Mouse (Mus musculus) gonadal fat pad, adult 2 months (tissue): ENCODE results near the gene Chrm1. TPM values are rescaled to one million over a fixed set of nuclear protein-coding genes. Genes with fewer than 3 reads are reported as not detected.
"Not testable (repeated sequence)": the region's sequence is repeated elsewhere in the genome, so short reads cannot be mapped to it uniquely, and the experiment has no call there.

ENCODE experiments used
- DNase-seq: peaks from one replicate; pipeline ENCODE4 v3.0.0-alpha.2; 2012; ENCODE audit warnings: low read depth
- polyA plus RNA-seq: library from polyadenylated mRNA; depleted of rRNA; stranded (reverse); fragments of >200 nt; gene quantifications from 2 replicates; pipeline ENCODE4 v1.2.3, GENCODE M21; 2012; rRNA removed

Chrm1 gene
- polyA plus RNA-seq, 1 experiment = 0.12 TPM

GRCm38 (mm10) chr19:8716767-8717475, 53.3 kb downstream of the Chrm1 start:
- DNase-seq = no peak

GRCm38 (mm10) chr19:8718357-8718756, 54.8 kb downstream of the Chrm1 start:
- no peak for DNase-seq

GRCm38 (mm10) chr19:8719037-8719436, 55.4 kb downstream of the Chrm1 start:
- not testable (repeated sequence) for DNase-seq

GRCm38 (mm10) chr19:8721378-8721777, 57.8 kb downstream of the Chrm1 start:
- DNase-seq = no peak

GRCm38 (mm10) chr19:8722021-8722420, 58.4 kb downstream of the Chrm1 start:
- no peak for DNase-seq

- no peak for DNase-seq
These were observed 58.9 kb downstream of the Chrm1 start for GRCm38 (mm10) chr19:8722559-8722906.

GRCm38 (mm10) chr19:8722907-8723573, 59.5 kb downstream of the Chrm1 start, which contains the start of gene Slc3a2:
TSS of gene Slc3a2 (minus strand) at chr19:8723369.
- no peak for DNase-seq

- no peak for DNase-seq
These were observed 60.2 kb downstream of the Chrm1 start for GRCm38 (mm10) chr19:8723574-8724346.

GRCm38 (mm10) chr19:8724392-8724791, 60.8 kb downstream of the Chrm1 start:
- no peak for DNase-seq

GRCm38 (mm10) chr19:8725081-8725613, 61.6 kb downstream of the Chrm1 start:
- DNase-seq = no peak

- DNase-seq = no peak
These were observed 63.2 kb downstream of the Chrm1 start for GRCm38 (mm10) chr19:8726609-8727390.

- no peak for DNase-seq
These were observed 64.0 kb downstream of the Chrm1 start for GRCm38 (mm10) chr19:8727495-8728114.

GRCm38 (mm10) chr19:8728335-8729099, 64.9 kb downstream of the Chrm1 start:
- not testable (repeated sequence) for DNase-seq

Other genes with a start within 250 kb of the Chrm1 start
- gene Slc22a8, start 72.5 kb upstream of the Chrm1 start, polyA plus RNA-seq = 0.19 and 0.38 TPM in 2 replicates
- 0.04 TPM in 1 of 2 replicates, not detected in the other for gene Slc22a6, start 45.8 kb upstream of the Chrm1 start, polyA plus RNA-seq
- gene Slc3a2, start 59.6 kb downstream of the Chrm1 start, polyA plus RNA-seq = 393 and 456 TPM in 2 replicates
- 30.1 and 32.2 TPM in 2 replicates for gene Wdr74, start 72.0 kb downstream of the Chrm1 start, polyA plus RNA-seq
- gene 1700092M07Rik, start 76.9 kb downstream of the Chrm1 start, polyA plus RNA-seq = 2.3 and 2.5 TPM in 2 replicates
- 95.3 and 118 TPM in 2 replicates for gene Stx5a, start 77.6 kb downstream of the Chrm1 start, polyA plus RNA-seq
- gene Nxf1, start 93.3 kb downstream of the Chrm1 start, polyA plus RNA-seq = 96.6 and 113 TPM in 2 replicates
- 183 and 249 TPM in 2 replicates for gene Tmem223, start 107.2 kb downstream of the Chrm1 start, polyA plus RNA-seq
- gene Tmem179b, start 110.7 kb downstream of the Chrm1 start, polyA plus RNA-seq = 112 and 134 TPM in 2 replicates
- gene Taf6l, start 122.6 kb downstream of the Chrm1 start, polyA plus RNA-seq = 17.4 and 19.6 TPM in 2 replicates
- gene Polr2g, start 134.8 kb downstream of the Chrm1 start, polyA plus RNA-seq = 88.3 and 105 TPM in 2 replicates
- 2.4 and 2.9 TPM in 2 replicates for gene Zbtb3, start 138.8 kb downstream of the Chrm1 start, polyA plus RNA-seq
- gene Ttc9c, start 155.5 kb downstream of the Chrm1 start, polyA plus RNA-seq = 22.7 and 23.1 TPM in 2 replicates
- 19.0 and 35.0 TPM in 2 replicates for gene Hnrnpul2, start 156.2 kb downstream of the Chrm1 start, polyA plus RNA-seq
- gene AC129217.1, start 166.0 kb downstream of the Chrm1 start, polyA plus RNA-seq = 0.57 and 9.1 TPM in 2 replicates
- 306 and 363 TPM in 2 replicates for gene Bscl2, start 173.7 kb downstream of the Chrm1 start, polyA plus RNA-seq
- 0.43 and 0.46 TPM in 2 replicates for gene Gng3, start 175.4 kb downstream of the Chrm1 start, polyA plus RNA-seq
- 6.9 and 8.7 TPM in 2 replicates for gene Lrrn4cl, start 187.0 kb downstream of the Chrm1 start, polyA plus RNA-seq
- 88.9 and 91.5 TPM in 2 replicates for gene Ubxn1, start 207.7 kb downstream of the Chrm1 start, polyA plus RNA-seq
- gene Uqcc3, start 217.1 kb downstream of the Chrm1 start, polyA plus RNA-seq = 37.9 and 50.6 TPM in 2 replicates
- 2.5 and 3.0 TPM in 2 replicates for gene Lbhd1, start 219.9 kb downstream of the Chrm1 start, polyA plus RNA-seq
- not detected in 2 replicates for gene Gm49403, start 220.1 kb downstream of the Chrm1 start, polyA plus RNA-seq
- gene 1810009A15Rik, start 225.1 kb downstream of the Chrm1 start, polyA plus RNA-seq = 23.6 and 25.6 TPM in 2 replicates
- not detected in 2 replicates for gene Gm49416, start 225.1 kb downstream of the Chrm1 start, polyA plus RNA-seq
- gene Ints5, start 229.2 kb downstream of the Chrm1 start, polyA plus RNA-seq = 18.3 and 18.5 TPM in 2 replicates
- gene Ganab, start 234.3 kb downstream of the Chrm1 start, polyA plus RNA-seq = 134 and 150 TPM in 2 replicates